Mouse (Mus musculus): ENCODE data around the gene Relb. TPM values are rescaled to one million over a fixed set of nuclear protein-coding genes. Genes with fewer than 3 reads are reported as not detected.
"Not testable (repeated sequence)": the region's sequence is repeated elsewhere in the genome, so short reads cannot be mapped to it uniquely, and the experiment has no call there.

The Relb gene
- total RNA-seq, 2 experiments from 2014 or later = 9.4 to 12.0 TPM

DNA sequence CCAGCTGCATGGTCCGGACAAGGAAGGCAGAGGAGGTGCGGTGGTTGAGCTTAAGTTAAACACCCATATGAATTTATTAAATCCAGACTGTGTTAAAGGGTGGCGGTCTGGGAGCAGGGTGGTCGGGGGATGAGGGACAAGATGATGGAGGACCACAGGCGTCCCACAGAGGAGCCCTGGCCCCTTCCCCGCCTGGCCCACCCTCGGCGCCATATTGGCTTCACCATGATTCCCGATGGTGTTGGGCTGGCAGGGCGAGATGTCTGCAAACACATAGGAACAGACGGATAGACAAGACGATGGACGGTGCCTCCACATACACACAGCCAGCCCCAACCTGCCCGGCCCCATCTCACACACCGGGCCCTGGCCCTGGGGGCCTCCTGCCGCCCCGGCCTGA, 4.0 kb upstream of the Relb start:
- intact Hi-C loops (cut with DNase I) = no loop called here
- DNase-seq = no peak

DNA sequence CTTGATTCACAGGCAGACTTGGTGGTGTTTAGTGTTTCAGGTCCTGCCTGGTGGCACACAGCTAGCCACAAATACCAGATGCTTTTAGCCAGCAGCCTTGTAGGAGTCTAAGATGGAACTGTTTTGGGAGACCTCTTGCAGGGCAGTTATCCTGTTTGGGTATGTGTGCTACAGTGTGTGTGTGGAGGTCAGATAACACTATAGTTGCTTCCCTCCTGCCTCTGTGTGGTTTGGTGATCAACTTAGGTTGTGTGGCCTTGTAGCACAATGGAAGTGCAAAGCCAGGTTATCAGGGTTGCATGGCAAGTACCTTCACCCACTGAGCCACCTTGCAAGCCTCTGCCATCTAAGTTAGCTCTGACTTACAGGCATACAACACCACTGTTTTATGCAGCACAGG, 3.5 kb upstream of the Relb start:
- intact Hi-C loops (cut with DNase I) = no loop called here

DNA sequence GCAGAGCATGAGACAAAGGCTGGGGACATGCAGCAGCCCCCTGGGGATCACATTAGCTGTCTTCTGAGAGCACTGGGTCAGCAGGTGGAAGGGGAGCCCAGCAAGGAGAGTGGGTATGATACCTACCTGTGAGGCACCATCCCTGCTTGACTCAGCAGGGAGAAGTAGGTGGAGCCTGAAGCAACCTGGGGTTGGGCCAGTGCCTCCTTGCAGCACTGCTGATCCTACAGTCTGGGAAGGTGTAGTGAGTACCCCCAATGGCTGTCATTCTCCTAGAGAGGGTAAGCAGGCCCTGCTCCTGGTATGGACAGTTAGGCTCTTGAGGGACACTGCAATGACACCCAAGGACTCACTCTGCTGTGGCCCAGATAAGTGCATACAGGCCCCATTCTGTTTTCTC, 3.0 kb upstream of the Relb start:
- intact Hi-C loops (cut with DNase I) = no loop called here
- DNase-seq = no peak

More for the DNA sequence above, 3.5 kb upstream of the Relb start:
- no peak for DNase-seq

DNA sequence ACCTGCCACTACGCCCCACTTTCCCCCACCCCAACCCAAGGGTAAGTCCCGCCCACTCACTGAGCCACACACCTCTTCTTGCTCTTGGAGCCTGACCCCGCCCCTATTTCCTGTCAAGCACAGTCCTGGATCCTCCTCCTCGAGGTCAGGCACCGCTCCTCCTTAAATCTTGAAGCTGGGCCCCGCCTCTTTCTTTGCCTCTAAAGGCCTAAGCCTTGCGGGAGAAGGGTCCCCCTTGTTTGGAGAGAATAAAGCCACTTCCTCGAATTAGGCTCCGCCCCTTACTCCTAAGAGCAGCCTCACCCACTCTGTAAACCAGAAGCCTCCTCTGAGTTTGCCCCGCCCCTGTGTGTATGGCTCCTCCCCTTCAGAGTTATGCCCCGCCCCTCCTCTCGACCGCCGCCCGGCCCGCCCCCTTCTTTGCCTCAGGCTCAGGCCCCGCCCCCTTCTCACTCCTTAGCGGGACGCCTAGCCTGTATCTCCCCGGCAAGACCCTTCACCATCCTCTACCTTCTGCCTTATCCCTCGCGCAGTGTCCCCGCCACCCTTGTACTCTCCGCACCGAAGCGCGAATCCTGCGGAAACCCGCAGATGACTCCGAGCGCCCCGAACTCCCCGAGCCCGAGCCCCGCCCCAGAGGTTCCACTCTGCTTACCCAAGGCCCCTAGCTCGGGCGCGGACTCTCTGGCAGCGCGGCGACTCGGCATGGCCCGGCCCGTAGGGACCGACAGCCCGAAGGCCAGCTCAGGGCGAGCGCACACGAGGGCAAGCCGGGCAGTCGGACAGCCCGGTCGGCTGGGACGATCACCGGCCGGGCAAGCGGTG, 490 bp downstream of the Relb start:
- peak; percentile 95 to 97 for DNase-seq
- intact Hi-C loops (cut with DNase I) = no loop called here

DNA sequence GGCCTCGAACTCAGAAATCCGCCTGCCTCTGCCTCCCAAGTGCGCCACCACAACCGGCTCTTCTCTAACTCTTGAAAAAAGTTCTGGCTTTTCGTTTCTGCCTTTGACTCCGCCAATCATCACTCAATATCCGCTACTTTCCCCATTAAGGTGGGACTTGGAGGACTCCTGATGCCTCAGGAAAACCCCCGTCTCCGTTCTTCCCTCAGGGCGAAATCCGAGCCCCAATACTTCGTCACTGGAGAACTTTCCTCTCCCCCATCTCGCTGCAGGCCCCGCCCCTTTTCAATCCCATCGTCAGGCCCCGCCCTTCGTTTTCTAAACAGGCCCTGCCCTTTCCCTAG, 1.1 kb downstream of the Relb start:
- no peak for DNase-seq
- intact Hi-C loops (cut with DNase I) = no loop called here

DNA sequence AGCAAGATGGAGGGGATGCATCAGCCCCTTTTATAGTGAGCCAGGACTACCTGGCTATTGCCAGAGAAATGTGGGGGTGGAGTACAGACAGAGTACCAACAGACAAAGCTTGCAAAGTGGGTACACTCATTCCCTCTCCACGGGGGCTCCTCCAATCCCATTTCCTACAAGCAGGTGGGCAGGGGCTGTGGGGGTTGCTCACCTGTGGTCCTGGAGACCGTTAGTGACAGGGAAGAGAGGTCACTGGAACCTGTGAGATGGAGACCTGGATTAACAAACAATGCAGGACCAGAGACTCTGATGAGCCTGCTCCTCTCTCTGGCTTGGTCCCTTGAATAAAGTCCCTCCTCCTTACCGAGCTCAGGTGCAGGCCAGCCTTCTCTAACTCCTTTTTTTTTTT, 1.5 kb downstream of the Relb start:
- intact Hi-C loops (cut with DNase I) = no loop called here
- DNase-seq = no peak

DNA sequence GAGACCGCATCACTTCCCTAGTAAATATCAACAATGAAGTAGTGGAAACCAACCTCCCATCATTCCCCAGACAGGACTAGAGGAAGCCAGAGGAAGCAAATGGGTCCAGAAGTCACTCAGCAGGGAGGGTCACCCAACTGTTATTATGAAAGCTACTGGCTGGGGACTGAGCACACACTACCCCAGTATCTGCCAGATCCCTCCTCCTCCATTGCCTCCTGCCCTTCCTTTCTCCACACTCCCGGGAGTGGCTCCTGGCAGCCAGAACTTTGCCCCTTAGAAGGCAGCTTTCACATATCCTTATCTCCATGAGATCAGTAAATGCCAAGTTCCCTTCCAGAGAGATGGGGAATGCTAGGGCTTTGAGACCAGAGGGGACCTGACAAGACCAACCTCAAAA, 5.8 kb downstream of the Relb start:
- intact Hi-C loops (cut with DNase I) = no loop called here

DNA sequence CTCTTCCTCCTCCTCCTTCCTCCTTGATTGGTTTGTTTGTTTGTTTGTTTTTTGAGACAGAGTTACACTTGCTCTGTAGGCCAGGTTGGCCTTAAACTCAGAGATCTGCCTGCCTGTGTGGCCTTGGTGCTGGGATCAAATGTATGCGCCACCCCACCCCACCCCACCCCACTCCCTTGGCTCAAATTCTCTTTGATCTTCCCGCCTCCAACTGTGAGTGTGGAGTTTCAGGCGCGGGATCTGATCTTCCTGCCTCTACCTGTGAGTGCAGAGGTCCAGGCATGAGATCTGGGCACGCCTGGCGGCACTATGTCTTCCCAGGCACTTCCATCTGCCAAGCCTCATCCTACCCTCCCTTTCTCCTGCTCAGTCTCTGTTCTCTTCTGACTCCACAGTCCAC, 7.0 kb downstream of the Relb start:
- DNase-seq = no peak
- intact Hi-C loops (cut with DNase I) = no loop called here

More for the DNA sequence above, 5.8 kb downstream of the Relb start:
- no peak for DNase-seq

DNA sequence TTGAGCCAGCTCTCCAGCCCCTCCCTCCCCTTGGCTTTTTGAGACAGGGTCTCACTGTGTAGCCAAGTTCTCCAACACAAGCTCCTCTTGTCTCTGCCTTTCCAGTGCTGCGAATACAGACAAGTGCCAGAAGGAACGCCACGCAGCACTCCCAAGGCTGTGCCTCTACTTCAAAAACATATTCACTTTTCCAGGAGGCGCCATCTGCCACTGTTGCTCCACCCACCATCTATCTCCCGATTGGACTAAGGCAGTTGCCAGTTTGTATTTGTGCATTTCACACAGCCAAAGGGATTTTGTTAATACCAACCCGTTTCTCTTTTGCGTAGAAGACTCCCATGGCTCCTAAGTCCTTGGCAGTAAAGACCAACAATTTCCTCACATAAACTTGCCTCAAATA, 8.4 kb downstream of the Relb start:
- DNase-seq = no peak
- intact Hi-C loops (cut with DNase I) = no loop called here

DNA sequence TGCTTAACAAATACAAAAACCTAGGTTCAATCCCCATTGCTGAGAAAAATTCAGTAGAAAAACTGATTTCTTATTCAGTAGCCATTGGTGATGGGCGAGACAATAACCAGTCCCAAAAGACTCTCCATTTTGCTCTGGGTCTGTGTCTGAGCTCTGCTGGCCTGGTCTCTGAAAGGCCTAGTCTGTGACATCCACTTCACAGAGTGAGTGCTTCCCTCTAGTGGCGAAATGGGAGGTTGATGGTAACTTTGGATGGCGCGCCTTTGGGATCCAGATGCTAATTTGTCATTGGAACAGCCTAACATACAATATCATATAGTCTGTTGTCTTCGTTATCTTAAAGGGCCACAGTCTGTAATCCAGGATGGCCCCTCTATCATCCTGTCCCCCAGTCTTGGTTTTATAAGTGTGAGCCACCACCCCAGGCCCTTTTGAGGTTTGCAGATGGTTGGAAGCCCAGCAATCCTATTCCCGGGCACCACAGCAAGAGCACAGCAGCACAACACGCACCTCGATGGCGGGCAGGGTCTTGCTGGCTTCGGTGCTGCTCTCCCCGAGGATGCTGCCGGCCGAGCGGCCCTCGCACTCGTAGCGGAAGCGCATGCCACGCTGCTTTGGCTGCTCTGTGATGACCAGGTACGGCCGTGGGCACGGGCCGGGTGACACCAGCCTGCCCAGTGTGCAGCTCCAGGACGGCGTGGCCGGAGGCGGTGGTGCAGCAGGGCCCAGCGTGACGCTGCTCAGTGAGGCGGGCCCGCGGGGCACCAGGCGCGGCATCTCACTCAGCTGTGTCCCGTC, 10.0 kb downstream of the Relb start:
- DNase-seq = peak; percentile 86 to 89
- intact Hi-C loops (cut with DNase I) = loop anchor here (2.0 to 5.0 kb wide), 3 partner anchors 30 to 214 kb away; partner anchors contain the start of genes Bloc1s3, Ckm, Klc3 and Trappc6a

DNA sequence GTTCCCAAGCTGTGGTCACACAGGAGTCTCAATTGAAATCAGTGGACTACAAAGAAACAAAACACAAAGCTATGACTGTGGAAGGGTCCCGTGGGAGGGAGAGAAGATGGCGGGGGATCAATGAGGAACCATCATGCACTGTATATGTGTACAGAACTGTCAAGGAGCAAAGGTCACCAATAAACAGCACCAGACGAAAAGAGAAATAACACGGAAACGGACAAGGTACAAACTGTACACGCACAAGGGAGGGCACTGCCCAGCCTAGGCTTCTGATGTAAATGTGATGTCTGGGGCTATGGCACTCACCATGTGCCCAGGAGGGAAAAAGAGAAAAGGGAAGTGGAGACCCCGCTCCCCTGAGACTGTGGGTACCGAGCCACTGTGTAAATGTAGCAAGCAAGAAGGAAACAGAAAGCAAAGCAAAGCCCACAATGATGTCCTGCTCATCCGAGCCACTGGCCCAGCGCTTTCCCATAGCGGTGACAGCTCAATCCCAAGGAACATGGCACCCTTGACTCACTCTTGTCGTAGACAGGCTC, 14.1 kb downstream of the Relb start:
- no peak for DNase-seq
- intact Hi-C loops (cut with DNase I) = loop anchor here (5.0 kb wide), 1 partner anchor 108 kb away; the partner anchor contains the start of genes Bloc1s3 and Trappc6a

DNA sequence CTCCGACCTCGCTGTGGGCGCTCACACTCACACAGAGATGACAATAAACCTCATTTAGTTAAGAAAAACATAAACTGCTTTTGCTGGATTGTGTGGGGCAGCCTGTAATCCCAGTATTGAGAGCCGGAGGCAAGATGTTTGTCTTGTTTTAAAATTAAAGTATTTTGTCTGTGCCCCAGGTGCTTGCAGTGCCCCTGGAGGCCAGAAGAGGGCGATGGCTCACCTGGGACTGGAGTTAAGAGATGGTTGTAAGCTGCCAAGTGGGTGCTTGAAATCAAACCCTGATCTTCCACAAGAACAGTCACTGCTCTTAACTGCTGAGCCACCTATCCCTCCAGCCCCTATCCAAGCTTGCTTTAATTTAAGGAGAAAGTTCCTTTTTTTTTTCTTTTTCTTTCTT, 18.3 kb downstream of the Relb start:
- intact Hi-C loops (cut with DNase I) = no loop called here

DNA sequence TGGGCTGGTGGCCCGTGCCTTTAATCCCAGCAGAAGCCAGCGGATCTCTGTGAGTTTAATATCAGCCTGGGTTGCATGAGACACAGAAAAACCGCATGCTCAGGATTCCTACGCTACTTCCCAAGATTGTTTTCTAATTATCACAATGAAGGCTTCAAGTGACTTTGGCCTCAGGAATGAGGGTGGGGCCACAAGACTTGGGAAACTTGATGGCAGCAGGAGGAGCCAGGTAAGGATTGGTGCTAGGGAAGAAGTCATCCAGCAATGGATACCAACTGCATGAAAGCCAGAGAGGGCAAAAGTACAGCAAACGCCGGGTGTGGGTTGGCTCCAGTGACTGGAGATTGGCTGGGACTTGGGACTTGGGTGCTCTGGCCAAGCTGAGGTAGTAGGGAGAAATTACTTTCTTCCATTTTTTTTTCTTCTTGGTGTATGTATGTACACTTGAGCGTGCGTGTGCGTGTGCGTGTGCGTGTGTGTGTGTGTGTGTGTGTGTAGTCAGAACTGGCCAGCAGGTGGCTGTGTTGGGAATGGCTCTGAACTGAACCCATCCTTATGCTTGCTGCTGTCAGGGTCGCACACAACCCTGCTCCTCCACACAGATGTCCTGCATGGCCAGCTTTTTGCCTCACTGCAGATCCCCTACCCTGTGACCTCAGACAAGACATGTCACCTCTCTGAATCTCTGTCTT, 19.5 kb downstream of the Relb start:
- intact Hi-C loops (cut with DNase I) = no loop called here
- no peak for DNase-seq

More for the DNA sequence above, 18.3 kb downstream of the Relb start:
- DNase-seq = no peak

DNA sequence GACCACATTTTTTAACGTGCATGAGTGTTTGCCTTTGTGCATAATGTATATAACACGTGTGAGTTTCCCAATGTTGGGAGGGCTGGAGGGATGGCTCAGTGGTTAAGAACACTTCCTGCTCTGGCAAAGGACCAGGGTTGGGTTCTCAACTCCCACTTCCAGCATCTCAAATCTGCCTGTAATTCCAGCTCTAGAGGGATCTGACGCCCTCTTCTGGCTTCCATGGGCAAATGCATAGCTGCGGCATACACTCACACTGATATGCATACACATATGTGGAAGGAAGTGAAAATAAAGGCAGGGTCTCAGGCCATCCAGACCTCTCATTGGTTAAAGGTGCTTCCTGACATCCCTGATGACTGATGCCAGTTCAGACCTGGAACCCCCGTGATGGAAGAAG, 21.9 kb downstream of the Relb start:
- DNase-seq = no peak
- intact Hi-C loops (cut with DNase I) = no loop called here

DNA sequence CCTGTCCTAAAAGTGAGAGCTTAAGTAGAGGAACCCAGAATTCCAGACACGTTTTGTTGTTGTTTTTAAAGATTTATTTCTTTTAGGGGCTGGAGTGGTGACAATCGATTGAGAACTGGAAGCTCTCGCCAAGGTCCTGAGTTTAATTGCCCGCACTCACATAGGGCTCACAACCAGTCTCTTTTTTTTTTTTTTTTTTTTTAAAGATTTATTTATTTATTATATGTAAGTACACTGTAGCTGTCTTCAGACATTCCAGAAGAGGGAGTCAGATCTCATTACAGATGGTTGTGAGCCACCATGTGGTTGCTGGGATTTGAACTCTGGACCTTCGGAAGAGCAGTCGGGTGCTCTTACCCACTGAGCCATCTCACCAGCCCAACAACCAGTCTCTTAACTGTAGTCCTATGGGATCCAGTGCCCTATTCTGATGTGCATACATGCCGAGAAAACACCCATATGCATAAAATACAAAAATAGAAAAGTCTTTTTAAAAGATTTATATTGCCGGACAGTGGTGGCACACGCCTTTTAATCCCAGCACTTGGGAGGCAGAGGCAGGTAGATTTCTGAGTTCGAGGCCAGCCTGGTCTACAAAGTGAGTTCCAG, 24.5 kb downstream of the Relb start:
- intact Hi-C loops (cut with DNase I); DNase-seq: not testable (repeated sequence)

DNA sequence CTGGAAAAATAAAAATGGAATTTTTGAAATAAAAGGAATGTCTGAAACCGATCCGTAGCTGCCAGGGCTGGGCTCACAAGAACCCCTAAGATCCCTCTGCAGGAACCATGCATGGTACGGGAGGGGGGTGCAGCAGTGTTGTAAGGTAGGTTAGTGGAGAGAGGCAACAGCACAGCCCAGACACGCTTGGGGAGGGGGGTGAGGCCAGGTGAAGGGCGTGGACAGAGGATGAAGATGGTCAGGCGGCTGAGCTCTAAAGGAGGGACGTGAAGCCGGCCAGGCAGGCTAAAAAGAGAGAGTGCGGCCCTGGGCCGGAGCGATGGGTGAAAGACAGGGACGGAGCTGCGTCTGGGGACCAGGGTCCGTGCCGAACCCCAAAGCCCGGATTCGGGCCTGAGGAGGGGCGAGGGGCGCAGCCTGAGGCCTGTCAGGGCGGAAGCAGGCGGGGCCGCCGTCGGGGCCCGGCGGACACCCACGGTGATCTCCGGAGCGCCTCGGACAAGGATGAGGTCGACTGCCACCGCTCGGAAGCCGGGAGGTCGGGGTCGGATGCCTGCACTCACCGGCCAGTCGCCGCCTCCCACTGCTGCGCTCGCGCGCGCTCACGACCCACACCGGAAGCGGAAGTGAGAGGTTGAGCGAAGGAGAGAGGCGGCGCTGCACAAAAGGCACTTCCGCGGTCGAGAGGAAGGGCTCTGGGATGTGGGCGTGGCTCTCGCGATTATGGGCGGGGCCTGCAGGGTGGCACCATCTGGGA, 25.2 kb downstream of the Relb start, which contains the start of gene Clasrp:
Gene Clasrp, minus strand, starts transcription at position 638 of the 757 bp plus-strand sequence.
- peak; percentile 97 to 99 for DNase-seq
- intact Hi-C loops (cut with DNase I) = no loop called here

DNA sequence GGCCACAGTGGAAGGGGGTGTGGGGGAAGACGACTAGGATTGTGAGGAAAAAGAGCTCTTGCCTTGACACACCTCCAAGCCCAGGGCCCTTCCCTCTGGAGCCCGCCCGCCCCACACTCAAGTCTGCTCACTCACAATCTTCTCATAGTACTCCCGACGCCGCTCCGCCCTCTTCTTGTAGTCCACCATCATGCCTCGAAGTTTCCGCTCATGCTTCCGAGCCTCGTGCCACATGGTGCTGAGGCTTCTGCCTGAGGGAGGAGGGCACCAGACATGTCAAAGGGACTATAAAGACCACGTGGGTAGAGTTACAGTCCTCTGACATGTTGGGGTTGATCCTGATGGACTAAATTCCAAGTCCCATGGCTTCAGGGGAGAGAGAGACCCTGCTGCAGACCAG, 26.2 kb downstream of the Relb start:
- DNase-seq = no peak
- intact Hi-C loops (cut with DNase I) = no loop called here

DNA sequence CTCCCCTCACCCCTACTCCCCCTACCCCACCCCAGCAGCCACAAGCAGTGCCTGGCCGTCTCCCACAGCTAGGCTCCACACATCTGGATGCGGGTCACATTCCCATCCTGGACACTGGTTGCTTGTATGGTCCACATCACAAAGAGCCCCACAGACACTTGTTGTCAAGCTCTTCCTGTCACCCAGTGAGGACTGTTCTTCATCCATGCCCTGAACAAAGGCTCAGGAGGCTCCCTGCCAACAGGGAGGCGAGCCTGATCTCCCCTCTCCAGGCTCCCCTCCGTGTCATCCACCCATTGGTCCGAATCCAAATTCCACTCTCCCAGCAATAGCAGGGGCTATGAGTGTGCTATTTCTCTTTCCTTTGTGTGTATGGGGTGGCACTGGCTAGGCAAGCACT, 28.7 kb downstream of the Relb start:
- intact Hi-C loops (cut with DNase I) = no loop called here
- DNase-seq = no peak

DNA sequence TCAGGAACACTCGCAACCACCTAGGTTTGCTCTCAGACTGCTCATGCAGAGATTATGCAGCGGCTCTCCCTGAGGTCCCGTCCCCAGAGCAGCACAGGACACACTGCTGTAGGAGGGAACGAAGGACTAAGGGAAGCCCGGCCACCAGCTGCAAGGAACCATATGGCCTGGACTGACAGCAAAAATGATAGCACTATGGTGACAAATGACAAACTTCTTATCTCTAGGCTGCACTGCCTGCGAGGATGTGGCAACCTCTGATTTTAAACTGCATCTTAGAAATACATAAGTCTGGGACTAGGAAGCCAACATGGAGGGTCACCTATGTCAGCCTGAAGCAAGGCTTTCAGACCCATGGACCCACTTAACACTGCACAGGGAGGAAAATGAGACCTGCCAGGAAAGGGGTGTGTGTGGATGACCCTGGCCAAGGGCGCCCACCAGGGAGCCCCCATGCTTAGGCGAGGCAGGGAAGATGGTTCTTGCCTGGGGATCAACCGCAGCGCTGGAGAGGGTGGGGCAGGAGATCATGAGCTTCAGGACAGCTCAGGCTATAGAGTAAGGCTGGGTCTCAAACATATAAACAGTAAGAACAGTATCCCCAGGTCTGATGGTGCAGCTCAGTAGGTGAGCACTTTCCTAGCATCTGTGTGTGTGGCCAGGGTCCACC, 36.0 kb downstream of the Relb start:
- no peak for DNase-seq

More for the DNA sequence above, 36.0 kb downstream of the Relb start:
- intact Hi-C loops (cut with DNase I) = no loop called here

All from heart, postnatal 10 days (tissue).